Mouse (Mus musculus) kidney, embryonic 14.5 days (tissue): Measurements from ENCODE around the gene Pcyt1a. TPM values are rescaled to one million over a fixed set of nuclear protein-coding genes. Genes with fewer than 3 reads are reported as not detected.

Experiments
- ATAC-seq: fragments of 200-750 bp; cut with Nextera tagmentation; 2 replicates; pipeline ENCODE4 v1.8.0; 2017; ENCODE audit warnings: moderate number of reproducible peaks, mild to moderate bottlenecking, moderate TSS enrichment, moderate library complexity; ENCODE audit not compliant: low FRiP score, low TSS enrichment
- H3K27ac ChIP-seq: fragments of 300-500 bp; sonication (generic); 2 replicates; pipeline ENCODE4 v1.5.1; 2014; ENCODE audit warnings: low read depth, mild to moderate bottlenecking, low read length, moderate library complexity, mixed read lengths
- H3K27me3 ChIP-seq: fragments of 300-500 bp; sonication (generic); 2 replicates; pipeline ENCODE4 v1.6.1; 2014; ENCODE audit warnings: mild to moderate bottlenecking, low read length; ENCODE audit not compliant: control insufficient read depth, insufficient read depth
- H3K36me3 ChIP-seq: fragments of 300-500 bp; sonication (generic); 2 replicates; pipeline ENCODE4 v1.6.1; 2014; ENCODE audit warnings: low read length, mixed read lengths; ENCODE audit not compliant: control insufficient read depth, insufficient read depth
- H3K4me1 ChIP-seq: fragments of 300-500 bp; sonication (generic); 2 replicates; pipeline ENCODE4 v1.6.1; 2014; ENCODE audit warnings: low read length, mixed read lengths; ENCODE audit not compliant: control insufficient read depth, insufficient read depth
- H3K4me2 ChIP-seq: fragments of 300-500 bp; sonication (generic); replicated peaks from 2 replicates; pipeline ENCODE4 v1.6.1; 2014; ENCODE audit warnings: low read depth, mild to moderate bottlenecking, low read length
- H3K4me3 ChIP-seq: fragments of 300-500 bp; sonication (generic); 2 replicates; pipeline ENCODE4 v1.5.1; 2014; ENCODE audit warnings: mild to moderate bottlenecking, low read length
- H3K9ac ChIP-seq: fragments of 300-500 bp; sonication (generic); 2 replicates; pipeline ENCODE4 v1.6.1; 2014; ENCODE audit warnings: low read depth, mild to moderate bottlenecking, low read length, moderate library complexity
- H3K9me3 ChIP-seq: fragments of 300-500 bp; sonication (generic); 2 replicates; pipeline ENCODE4 v1.6.1; 2016; ENCODE audit warnings: low read length; ENCODE audit not compliant: control insufficient read depth
- WGBS: fragments of 180-500 bp; shearing (Covaris S2); extraction: QIAGEN DNeasy Blood & Tissue Kit; methylation state at CpG from one replicate; pipeline ENCODE4 v1.1.7; 2014; 5-methylcytosine and 5-hydroxymethylcytosine counted together
- polyA plus RNA-seq: library from polyadenylated mRNA; unstranded; fragments of >200 nt; fragmentation: Nextera tagmentation; extraction: Ambion mirVana; gene quantifications from 2 replicates; pipeline ENCODE4 v1.2.1, GENCODE M21; 2014

The Pcyt1a gene
- polyA plus RNA-seq, 1 experiment from 2014 or later, result 40.6 TPM

DNA sequence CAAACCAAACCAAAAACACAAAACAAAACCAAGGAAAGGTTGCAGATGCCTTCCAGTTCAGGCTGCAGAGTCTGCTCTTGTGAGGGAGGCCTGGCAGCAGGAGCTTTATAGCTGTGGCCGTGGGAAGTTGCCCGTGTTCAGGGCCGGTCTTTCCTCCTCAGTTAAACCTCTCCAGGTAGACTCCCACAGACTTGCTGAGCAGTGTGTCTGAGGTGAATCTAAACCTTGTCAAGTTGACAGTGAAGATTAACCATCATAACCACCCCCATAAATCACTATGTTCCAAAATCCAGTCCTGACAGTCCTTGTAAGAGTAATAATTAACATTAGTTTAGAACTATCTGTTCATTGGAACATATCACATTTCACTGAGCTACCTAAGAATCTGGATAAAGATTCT, 3.2 kb upstream of the Pcyt1a start:
- H3K9ac ChIP-seq, result no peak overlapping the region
- no peak overlapping the region for H3K4me2 ChIP-seq
- H3K36me3 ChIP-seq, result no peaks in the 10 kb centered on the region
- ATAC-seq, result no peak
- H3K27me3 ChIP-seq, result no peaks in the 10 kb centered on the region
- 80% methylated on average over 3 of the region's 3 CpGs for WGBS
- 0 out of 2 replicates have a peak, but pooled peaks cover 3% of the 10 kb centered on the region for H3K4me1 ChIP-seq
- no peak overlapping the region for H3K27ac ChIP-seq
- no peak overlapping the region for H3K4me3 ChIP-seq
- H3K9me3 ChIP-seq, result no peaks in the 10 kb centered on the region

DNA sequence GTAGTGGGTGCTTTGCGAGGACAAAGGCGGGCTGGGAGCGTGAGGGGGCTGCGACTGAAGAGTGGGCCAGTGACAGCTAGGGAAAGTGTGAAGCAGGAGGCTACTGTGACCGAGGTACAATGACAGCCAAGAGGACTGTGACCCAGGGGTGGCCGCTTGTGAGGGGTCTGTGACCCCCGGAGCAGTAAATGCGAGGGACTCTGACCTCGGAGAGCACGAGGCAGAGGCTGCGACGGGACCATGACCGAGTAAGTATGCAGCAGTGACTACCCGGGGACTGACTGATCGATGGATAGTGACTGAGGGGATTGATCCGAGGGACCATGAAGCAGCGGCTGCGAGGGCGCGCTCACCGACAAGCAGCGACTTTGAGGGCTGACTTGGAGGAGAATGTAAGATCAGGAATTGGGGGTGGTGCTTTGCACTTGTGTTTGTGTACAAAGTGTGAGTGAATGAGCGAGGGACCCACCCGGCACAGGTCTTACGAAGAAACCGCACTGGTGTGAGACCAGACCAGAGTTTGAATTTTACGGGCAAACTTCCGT, 398 bp downstream of the Pcyt1a start:
- Histone ChIP-seq H3K4me3 (peak overlapping the region; percentile 83), H3K9ac (peak overlapping the region; percentile 79), H3K36me3 (no peaks in the 10 kb centered on the region), H3K4me2 (peak overlapping the region; percentile 93), H3K4me1 (0 out of 2 replicates have a peak, but pooled peaks cover 3% of the 10 kb centered on the region), H3K27ac (peak overlapping the region; percentile 30; the same call in 1 of the 2 replicates), H3K27me3 (no peaks in the 10 kb centered on the region), H3K9me3 (no peaks in the 10 kb centered on the region)
- peak; percentile 8; the same call in 1 of the 2 replicates for ATAC-seq
- 2% methylated on average over 28 of the region's 28 CpGs for WGBS

DNA sequence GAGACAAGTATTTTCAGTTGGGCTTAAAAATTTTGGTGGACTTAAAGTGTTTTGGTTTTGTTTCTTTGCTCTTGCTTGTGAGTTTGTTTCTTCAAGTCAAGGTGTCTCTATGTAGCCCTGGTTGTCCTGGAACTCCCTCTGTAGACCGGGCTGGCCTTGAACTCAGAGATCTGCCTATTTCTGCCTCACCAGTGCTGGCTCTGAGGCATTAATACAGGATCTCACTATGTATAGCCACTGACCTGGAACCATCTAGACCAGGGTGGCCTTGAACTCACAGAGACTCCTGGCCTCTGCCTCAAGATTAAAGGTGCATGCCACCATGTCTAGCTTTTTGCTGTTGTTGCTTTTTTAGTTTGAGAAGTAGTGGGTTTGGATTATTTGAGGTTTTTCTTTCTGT, 1.2 kb downstream of the Pcyt1a start:
- H3K4me2 ChIP-seq, result peak overlapping the region; percentile 93; the same call in 1 of the 2 replicates
- H3K27ac ChIP-seq, result no peak overlapping the region
- no peaks in the 10 kb centered on the region for H3K27me3 ChIP-seq
- no peaks in the 10 kb centered on the region for H3K36me3 ChIP-seq
- no peak overlapping the region for H3K9ac ChIP-seq
- 0 out of 2 replicates have a peak, but pooled peaks cover 3% of the 10 kb centered on the region for H3K4me1 ChIP-seq
- WGBS, result 88% methylated on average over 1 of the region's 1 CpGs
- no peak overlapping the region; the same call in 1 of the 2 replicates for H3K4me3 ChIP-seq
- no peaks in the 10 kb centered on the region for H3K9me3 ChIP-seq
- ATAC-seq, result no peak

DNA sequence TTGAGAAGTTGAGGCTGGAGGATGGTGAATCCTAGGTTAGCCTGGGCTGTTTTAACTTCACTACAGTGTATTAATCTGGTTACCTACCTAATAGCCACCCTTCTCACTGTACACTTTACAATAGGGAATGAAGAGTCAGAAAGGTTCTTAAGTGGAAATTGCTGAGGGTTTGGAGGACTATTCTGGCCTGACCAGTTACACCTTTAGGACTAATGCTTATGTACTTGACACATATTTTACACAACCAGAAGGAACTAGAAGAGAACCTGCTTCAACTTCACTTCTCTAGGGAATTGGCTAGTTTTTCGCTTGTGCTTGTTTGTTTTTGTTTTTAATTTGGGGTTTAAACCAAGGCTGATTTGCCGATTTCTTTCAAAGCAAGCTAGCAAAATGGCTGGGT, 2.4 kb downstream of the Pcyt1a start:
- Histone ChIP-seq H3K36me3 (no peaks in the 10 kb centered on the region), H3K9me3 (no peaks in the 10 kb centered on the region), H3K4me2 (no peak overlapping the region), H3K4me3 (no peak overlapping the region), H3K9ac (no peak overlapping the region), H3K27me3 (no peaks in the 10 kb centered on the region), H3K27ac (no peak overlapping the region), H3K4me1 (0 out of 2 replicates have a peak, but pooled peaks cover 3% of the 10 kb centered on the region)
- 79% methylated on average over 2 of the region's 2 CpGs for WGBS
- no peak for ATAC-seq

DNA sequence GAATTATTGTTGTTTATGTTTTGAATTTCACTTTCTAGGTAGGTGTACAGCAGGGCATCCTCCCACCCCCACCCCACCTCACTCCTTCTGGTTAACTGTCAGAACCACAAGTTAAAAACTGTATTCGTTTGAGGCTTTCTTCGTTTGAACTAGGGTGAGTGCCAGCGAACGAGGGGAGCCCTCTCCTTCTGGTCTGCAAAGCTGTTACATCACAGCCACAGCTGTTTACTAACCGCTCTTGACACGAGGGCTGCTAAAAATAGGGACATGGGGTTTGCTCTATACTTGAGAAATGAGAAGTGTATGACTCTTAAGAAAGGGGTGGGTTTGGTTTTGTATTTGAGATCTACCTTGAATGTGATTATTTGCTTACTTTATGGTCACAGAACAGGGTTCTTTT, 3.3 kb downstream of the Pcyt1a start:
- no peak overlapping the region for H3K4me3 ChIP-seq
- no peak for ATAC-seq
- H3K4me2 ChIP-seq, result no peak overlapping the region
- WGBS, result 55% methylated on average over 6 of the region's 6 CpGs
- H3K4me1 ChIP-seq, result 0 out of 2 replicates have a peak, but pooled peaks cover 3% of the 10 kb centered on the region
- H3K27me3 ChIP-seq, result no peaks in the 10 kb centered on the region
- H3K9ac ChIP-seq, result no peak overlapping the region
- no peaks in the 10 kb centered on the region for H3K9me3 ChIP-seq
- no peak overlapping the region for H3K27ac ChIP-seq
- H3K36me3 ChIP-seq, result no peaks in the 10 kb centered on the region

DNA sequence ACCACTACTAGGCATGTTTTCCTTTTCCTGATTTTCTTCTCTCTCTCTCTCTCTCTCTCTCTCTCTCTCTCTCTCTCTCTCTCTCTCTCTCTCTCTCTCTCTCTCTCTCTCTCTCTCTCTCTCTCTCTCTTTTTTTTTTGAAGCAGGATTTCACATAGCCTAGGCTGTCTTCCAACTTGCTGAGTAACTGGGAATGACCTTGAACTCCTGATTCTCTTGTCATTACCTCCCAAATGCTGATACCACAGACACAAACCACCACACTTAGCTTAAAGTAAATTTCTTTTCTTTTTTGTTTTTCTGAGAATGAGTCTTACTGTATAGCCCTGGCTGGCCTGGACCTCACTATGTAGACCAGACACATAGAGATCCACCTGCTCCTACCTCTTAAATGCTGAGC, 4.0 kb downstream of the Pcyt1a start:
- no peak for ATAC-seq
- H3K4me2 ChIP-seq, result no peak overlapping the region
- H3K27me3 ChIP-seq, result no peaks in the 10 kb centered on the region

DNA sequence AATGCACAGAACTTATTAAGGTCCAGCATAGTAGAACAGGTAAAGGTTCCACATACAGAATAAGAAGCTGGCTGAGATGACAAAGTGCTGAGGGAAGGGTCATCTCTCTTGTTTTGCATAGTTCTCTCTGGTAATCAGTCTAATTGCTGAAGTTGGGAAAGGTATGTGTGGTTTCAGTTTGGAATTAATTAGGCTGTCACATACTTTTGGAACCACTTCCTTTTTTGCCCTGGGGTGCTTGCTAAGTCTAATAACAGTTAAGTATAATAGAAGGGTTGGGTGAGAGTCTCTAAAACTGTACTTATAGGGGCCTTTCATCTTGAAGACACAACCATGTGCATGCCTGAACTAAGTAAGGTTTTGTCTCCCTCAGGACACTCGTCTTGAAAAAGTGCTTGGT, 5.9 kb downstream of the Pcyt1a start:
- H3K4me1 ChIP-seq, result no peaks in the 10 kb centered on the region
- ATAC-seq, result no peak
- no peak overlapping the region for H3K4me2 ChIP-seq
- no peak overlapping the region for H3K9ac ChIP-seq
- H3K9me3 ChIP-seq, result no peaks in the 10 kb centered on the region
- no peak overlapping the region for H3K4me3 ChIP-seq
- WGBS, result 75% methylated on average over 1 of the region's 1 CpGs
- H3K36me3 ChIP-seq, result no peaks in the 10 kb centered on the region
- H3K27ac ChIP-seq, result no peak overlapping the region
- H3K27me3 ChIP-seq, result no peaks in the 10 kb centered on the region

More for the DNA sequence above, 4.0 kb downstream of the Pcyt1a start:
- Histone ChIP-seq H3K36me3 (no peaks in the 10 kb centered on the region), H3K27ac (no peak overlapping the region), H3K4me1 (0 out of 2 replicates have a peak, but pooled peaks cover 2% of the 10 kb centered on the region), H3K9me3 (no peaks in the 10 kb centered on the region), H3K9ac (no peak overlapping the region), H3K4me3 (no peak overlapping the region)

DNA sequence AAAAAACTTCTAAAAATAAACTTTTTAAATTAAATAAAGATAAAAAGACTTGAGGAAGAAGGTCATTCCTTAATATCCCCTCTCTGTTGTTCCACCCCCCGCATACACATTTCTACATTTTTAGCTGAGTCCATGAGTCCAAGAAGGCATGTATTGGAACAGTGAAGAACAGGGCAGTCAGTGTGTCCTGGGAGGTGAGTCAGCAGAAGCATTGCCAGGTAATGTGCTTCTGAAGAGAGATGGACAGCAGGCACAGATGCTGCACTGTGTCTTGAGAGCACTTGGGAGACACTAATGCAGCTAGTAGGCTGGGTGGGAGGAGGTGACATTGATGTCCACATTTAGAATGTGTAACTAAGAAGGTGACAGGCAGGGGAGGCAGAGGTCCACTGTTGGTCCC, 6.5 kb downstream of the Pcyt1a start:
- no peak for ATAC-seq
- no peaks in the 10 kb centered on the region for H3K4me1 ChIP-seq
- no peak overlapping the region for H3K4me2 ChIP-seq
- H3K36me3 ChIP-seq, result no peaks in the 10 kb centered on the region
- H3K27ac ChIP-seq, result no peak overlapping the region
- H3K27me3 ChIP-seq, result no peaks in the 10 kb centered on the region
- H3K9ac ChIP-seq, result no peak overlapping the region
- no peak overlapping the region for H3K4me3 ChIP-seq
- WGBS, result 96% methylated on average over 1 of the region's 1 CpGs
- H3K9me3 ChIP-seq, result no peaks in the 10 kb centered on the region

DNA sequence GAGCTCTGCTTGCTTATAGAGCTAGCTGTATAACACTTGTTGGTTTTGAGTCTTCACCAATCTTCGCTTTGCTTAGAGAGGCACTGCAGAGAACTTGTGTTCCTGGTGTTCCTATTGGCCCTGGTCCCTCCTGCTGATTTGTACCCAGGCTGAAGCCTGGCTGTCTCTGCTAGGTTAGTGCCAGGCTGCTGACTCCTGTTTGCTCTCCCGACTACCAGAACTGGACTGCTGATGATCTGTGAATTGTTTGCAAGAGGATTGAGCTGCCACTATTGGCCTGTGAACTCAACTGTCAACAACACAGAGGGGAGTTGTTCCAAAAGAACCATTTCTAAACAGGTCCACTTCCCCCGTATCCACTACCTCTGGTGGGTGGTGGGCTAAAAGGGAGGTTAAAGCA, 10.7 kb downstream of the Pcyt1a start:
- WGBS, result 90% methylated on average over 3 of the region's 3 CpGs
- Histone ChIP-seq H3K9me3 (no peaks in the 10 kb centered on the region), H3K4me2 (no peak overlapping the region), H3K27ac (no peak overlapping the region), H3K4me1 (no peaks in the 10 kb centered on the region), H3K36me3 (no peaks in the 10 kb centered on the region), H3K27me3 (no peaks in the 10 kb centered on the region), H3K4me3 (no peak overlapping the region), H3K9ac (no peak overlapping the region)
- ATAC-seq, result no peak
